Mouse (Mus musculus) ES-E14 (cell line): ENCODE measurements around the gene Aagab. TPM values are rescaled to one million over a fixed set of nuclear protein-coding genes. Genes with fewer than 3 reads are reported as not detected.

Experiments used
- DNase-seq: peaks from one replicate; pipeline ENCODE4 v3.0.0-alpha.2; 2013; ENCODE audit warnings: low read depth, low spot score
- H3K27ac ChIP-seq: 2 replicates; pipeline ENCODE4 v1.5.1; 2012; ENCODE audit warnings: low read depth, mild to moderate bottlenecking, low read length, moderate library complexity, mixed read lengths; ENCODE audit not compliant: poor library complexity, insufficient read depth, severe bottlenecking
- H3K36me3 ChIP-seq: 2 replicates; pipeline ENCODE4 v1.6.1; 2012; ENCODE audit warnings: mild to moderate bottlenecking, low read length, moderate library complexity, mixed read lengths; ENCODE audit not compliant: control insufficient read depth, poor library complexity, insufficient read depth, severe bottlenecking
- H3K4me1 ChIP-seq, 2 experiments: fragments of 150-350 bp in 1 of 2; sonication (generic) in 1 of 2; 2 replicates each; pipeline ENCODE4 v1.6.1; 2012; ENCODE audit warnings: low read length in 2 of 2, mild to moderate bottlenecking in 1 of 2, mixed read lengths in 1 of 2; ENCODE audit not compliant: control insufficient read depth in 2 of 2, insufficient read depth in 2 of 2, poor library complexity in 1 of 2
- H3K4me3 ChIP-seq, 2 experiments: fragments of 150-350 bp in 1 of 2; sonication (generic) in 1 of 2; 2 replicates each; pipeline ENCODE4 v1.5.1; 2012; ENCODE audit warnings: low read length in 2 of 2, low read depth in 1 of 2, mild to moderate bottlenecking in 1 of 2, mixed read lengths in 1 of 2; ENCODE audit not compliant: insufficient read depth in 1 of 2, poor library complexity in 1 of 2, severe bottlenecking in 1 of 2
- H3K9ac ChIP-seq: 2 replicates; pipeline ENCODE4 v1.6.1; 2012; ENCODE audit warnings: low read depth, mild to moderate bottlenecking, low read length, mixed read lengths; ENCODE audit not compliant: poor library complexity, insufficient read depth, severe bottlenecking
- H3K9me3 ChIP-seq: fragments of 150-350 bp; sonication (generic); 2 replicates; pipeline ENCODE4 v1.6.1; 2012; ENCODE audit warnings: low read depth, mild to moderate bottlenecking, low read length; ENCODE audit not compliant: control insufficient read depth, insufficient read depth
- CHD2 ChIP-seq: IDR thresholded peaks from 2 replicates; pipeline ENCODE4 v1.6.1; 2014; ENCODE audit warnings: mild to moderate bottlenecking, low read depth, low read length, inconsistent platforms
- HCFC1 ChIP-seq: IDR thresholded peaks from 2 replicates; pipeline ENCODE4 v1.6.1; 2012; ENCODE audit warnings: low read length, inconsistent platforms, borderline replicate concordance; ENCODE audit not compliant: insufficient read depth
- MAFK ChIP-seq: IDR thresholded peaks from 2 replicates; pipeline ENCODE4 v1.6.1; 2014; ENCODE audit warnings: mild to moderate bottlenecking, low read depth, low read length, inconsistent platforms; ENCODE audit not compliant: insufficient read depth
- ZC3H11A ChIP-seq: IDR thresholded peaks from 2 replicates; pipeline ENCODE4 v1.6.1; 2012; ENCODE audit warnings: low read depth, mild to moderate bottlenecking, inconsistent platforms, low read length, borderline replicate concordance
- ZNF384 ChIP-seq: IDR thresholded peaks from 2 replicates; pipeline ENCODE4 v1.6.1; 2012; ENCODE audit warnings: low read depth, low read length, inconsistent platforms
- in situ Hi-C, 2 experiments: fragments of 600-800 bp; cut with MboI; formaldehyde crosslinking; loops; one replicate each; pipeline ENCODE4 v1.15.1; 2025; ENCODE audit warnings: low sequenced_read_pairs in 2 of 2, inconsistent platforms in 1 of 2; ENCODE audit not compliant: unreplicated experiment in 2 of 2
- total RNA-seq: library from RNA; depleted of rRNA; stranded (reverse); fragments of 300-350 nt; gene quantifications from 2 replicates; pipeline ENCODE4 v1.2.3, GENCODE M21; 2012

The Aagab gene
- total RNA-seq, 1 experiment, result 16.3 TPM

DNA sequence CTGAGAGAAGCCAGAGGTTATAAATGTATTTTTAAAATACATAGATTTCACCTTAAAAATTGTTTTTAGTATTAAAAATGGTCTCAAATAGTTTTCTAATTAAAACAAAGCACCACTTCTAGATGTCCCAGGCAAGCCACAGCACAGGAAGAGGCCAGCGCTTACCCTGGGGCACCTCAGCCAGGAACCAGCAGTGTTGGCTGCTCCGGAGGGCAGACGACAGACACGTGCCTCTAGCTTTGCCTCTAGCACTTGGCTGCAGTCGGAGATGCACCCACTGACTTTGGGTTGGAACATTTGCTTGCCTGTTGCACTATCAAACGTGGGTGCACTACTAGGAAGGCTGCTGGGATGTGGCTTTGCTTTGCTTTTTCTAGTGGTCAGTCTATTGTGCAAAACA lies 30.6 kb upstream of the Aagab start:
- in situ Hi-C loops, result no loop called here
- Histone ChIP-seq H3K9me3 (no peaks in the 10 kb centered on the region), H3K9ac (no peak overlapping the region), H3K36me3 (no peaks in the 10 kb centered on the region), H3K4me1 (no peaks in the 10 kb centered on the region), H3K27ac (no peak overlapping the region), H3K4me3 (no peak overlapping the region)
- no peak for DNase-seq
- no peak for TF ChIP-seq ZNF384
- no peak for TF ChIP-seq ZC3H11A
- TF ChIP-seq MAFK, result no peak
- TF ChIP-seq CHD2, result no peak
- no peak for TF ChIP-seq HCFC1

GRCm38 (mm10) chr9:63572874-63573273 lies 29.6 kb upstream of the Aagab start:
- Histone ChIP-seq H3K4me3 (no peak overlapping the region), H3K9me3 (no peaks in the 10 kb centered on the region), H3K36me3 (no peaks in the 10 kb centered on the region), H3K27ac (no peak overlapping the region), H3K4me1 (no peaks in the 10 kb centered on the region), H3K9ac (no peak overlapping the region)
- in situ Hi-C loops, result no loop called here
- DNase-seq, result no peak
- TF ChIP-seq ZNF384 (no peak), ZC3H11A (no peak), CHD2 (no peak), MAFK (no peak), HCFC1 (no peak)

DNA sequence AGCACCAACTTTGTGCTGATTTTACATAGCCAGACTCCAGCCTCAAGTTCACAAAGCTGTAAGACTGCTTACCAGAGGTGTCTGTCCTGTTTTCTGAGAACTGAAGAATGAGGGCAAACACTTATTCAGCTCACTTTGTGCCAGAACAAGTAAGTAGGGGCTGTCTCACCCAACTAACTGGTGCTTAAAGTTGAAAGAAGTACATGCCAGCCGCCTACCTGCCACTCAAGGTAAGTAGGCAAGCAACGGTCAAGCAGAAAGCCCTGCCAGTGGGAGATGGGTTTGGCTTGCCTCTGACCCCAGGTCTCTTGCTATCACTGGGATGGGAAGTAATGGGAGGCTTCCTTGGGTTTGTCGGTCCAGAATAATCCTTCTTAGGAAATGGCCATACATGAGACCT lies 25.0 kb upstream of the Aagab start:
- no peaks in the 10 kb centered on the region for H3K36me3 ChIP-seq
- TF ChIP-seq ZNF384, result no peak
- TF ChIP-seq ZC3H11A, result no peak
- no peak for TF ChIP-seq HCFC1
- TF ChIP-seq CHD2, result no peak
- TF ChIP-seq MAFK, result no peak
- no peak overlapping the region for H3K4me3 ChIP-seq
- no peak overlapping the region for H3K9ac ChIP-seq
- no peak overlapping the region for H3K27ac ChIP-seq
- H3K4me1 ChIP-seq, result no peaks in the 10 kb centered on the region
- DNase-seq, result no peak
- in situ Hi-C loops, result no loop called here
- H3K9me3 ChIP-seq, result no peaks in the 10 kb centered on the region

GRCm38 (mm10) chr9:63579644-63580043 lies 22.8 kb upstream of the Aagab start:
- no peak for TF ChIP-seq ZC3H11A
- TF ChIP-seq ZNF384, result no peak
- TF ChIP-seq MAFK, result no peak
- TF ChIP-seq HCFC1, result no peak
- TF ChIP-seq CHD2, result no peak
- H3K9me3 ChIP-seq, result no peaks in the 10 kb centered on the region
- DNase-seq, result no peak
- in situ Hi-C loops, result no loop called here
- H3K9ac ChIP-seq, result no peak overlapping the region
- H3K27ac ChIP-seq, result no peak overlapping the region
- H3K36me3 ChIP-seq, result no peaks in the 10 kb centered on the region
- no peaks in the 10 kb centered on the region for H3K4me1 ChIP-seq
- no peak overlapping the region for H3K4me3 ChIP-seq

GRCm38 (mm10) chr9:63580046-63580445 lies 22.4 kb upstream of the Aagab start:
- H3K4me3 ChIP-seq, result no peak overlapping the region
- no peaks in the 10 kb centered on the region for H3K4me1 ChIP-seq
- TF ChIP-seq ZC3H11A (no peak), HCFC1 (no peak)
- H3K27ac ChIP-seq, result no peak overlapping the region
- no peaks in the 10 kb centered on the region for H3K36me3 ChIP-seq
- H3K9ac ChIP-seq, result no peak overlapping the region
- no peak for DNase-seq
- no peaks in the 10 kb centered on the region for H3K9me3 ChIP-seq
- in situ Hi-C loops, result no loop called here
